Mouse (Mus musculus) inflammation-experienced regulatory T-cells, adult 6 months (primary cell): ENCODE results near the gene Auts2. TPM values are rescaled to one million over a fixed set of nuclear protein-coding genes. Genes with fewer than 3 reads are reported as not detected.

Experiments used
- ATAC-seq: one replicate; pipeline ENCODE4 v1.8.0; 2017
- polyA plus RNA-seq, 3 experiments: library from polyadenylated mRNA; unstranded; fragments of 100-300 nt; shearing (Covaris generic); gene quantifications; one replicate each; pipeline ENCODE4 v1.2.1; 2017

Gene Auts2
- polyA plus RNA-seq, 3 experiments from 2014 or later, result not detected

DNA sequence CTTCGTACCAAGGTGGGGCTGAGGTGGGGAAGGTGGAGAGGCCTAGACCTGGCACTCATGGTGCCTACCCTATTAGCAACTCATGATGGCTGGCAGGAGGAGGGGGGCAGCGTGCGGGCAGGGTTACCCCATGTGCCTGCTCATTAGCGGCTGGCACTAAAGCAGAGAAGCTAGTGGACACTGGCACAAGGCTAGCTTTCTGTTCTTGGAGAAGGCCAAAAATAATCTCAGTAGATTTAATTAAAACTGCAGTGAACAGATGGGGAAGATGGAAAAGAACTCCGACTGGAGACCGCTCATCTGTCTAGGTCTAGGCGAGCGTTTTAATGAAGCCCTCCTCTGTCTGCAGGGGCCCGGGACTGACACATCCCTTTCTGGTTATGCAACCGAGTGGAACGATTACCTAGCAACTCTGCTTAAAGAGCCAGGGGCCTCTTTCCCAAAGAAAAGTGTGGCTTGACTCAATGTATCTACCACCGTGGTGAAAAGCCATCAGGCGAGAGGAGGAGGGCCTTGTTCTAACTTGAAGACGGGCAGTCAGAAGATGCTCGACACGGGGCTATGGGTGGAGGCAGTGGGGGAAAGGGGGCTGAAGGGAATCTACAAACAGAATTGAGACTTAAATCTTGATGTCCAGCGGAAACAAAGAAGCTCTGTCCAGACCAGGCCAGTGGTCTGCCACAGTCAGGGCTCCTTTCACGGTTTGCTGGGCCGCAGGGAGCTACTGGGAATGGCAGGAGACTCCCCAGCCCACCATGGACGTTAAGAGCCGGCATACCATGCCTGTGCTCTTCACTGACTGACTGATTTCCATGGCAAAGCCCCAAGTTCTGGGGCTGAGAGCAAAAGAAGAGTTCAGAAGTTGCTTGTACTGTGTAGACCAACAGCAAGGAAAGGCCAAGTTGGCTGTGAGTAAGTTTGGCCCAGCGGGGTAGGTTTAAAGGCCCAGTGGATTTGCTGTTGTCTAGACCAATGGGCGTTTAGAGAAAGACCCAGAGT, 899.7 kb downstream of the Auts2 start:
- no peak for ATAC-seq

DNA sequence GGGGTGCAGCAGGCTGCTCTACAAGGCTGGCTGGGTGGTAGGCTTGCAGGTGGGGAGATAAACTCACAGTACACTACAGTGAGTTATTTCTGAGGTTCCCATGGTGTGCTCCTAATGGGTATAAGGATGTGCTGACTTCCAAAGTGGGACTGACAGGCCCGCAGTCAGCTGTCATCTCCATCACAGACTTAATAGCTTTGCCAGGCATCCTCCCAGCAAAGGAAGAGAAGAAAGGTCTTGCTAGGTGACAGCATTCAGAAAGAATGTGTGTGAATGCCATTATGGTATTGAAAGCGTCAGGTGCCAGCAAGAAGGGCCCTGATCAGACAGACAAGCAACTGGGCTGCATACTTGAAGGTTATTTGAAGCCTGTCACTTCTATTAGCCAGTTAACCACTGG, 900.4 kb downstream of the Auts2 start:
- ATAC-seq, result no peak

DNA sequence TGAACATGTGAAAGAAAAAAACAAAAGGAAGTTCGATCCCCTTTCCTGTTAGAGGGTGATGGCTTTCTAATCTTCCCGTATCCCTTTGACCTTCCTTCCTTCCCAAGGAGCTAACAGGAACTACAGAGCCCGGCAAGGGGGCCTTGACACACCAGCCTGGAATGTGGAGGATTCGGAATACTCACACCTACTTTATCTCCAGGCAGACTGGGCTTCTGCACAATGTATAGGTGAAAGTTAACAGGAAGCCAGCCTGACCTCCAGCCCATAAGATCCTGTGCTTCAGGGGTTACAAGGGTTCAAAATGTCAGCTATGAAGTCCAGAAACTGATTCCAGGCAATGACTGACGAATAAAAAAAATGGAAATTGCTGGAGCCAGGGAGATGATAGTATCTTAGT, 906.7 kb downstream of the Auts2 start:
- ATAC-seq, result no peak

DNA sequence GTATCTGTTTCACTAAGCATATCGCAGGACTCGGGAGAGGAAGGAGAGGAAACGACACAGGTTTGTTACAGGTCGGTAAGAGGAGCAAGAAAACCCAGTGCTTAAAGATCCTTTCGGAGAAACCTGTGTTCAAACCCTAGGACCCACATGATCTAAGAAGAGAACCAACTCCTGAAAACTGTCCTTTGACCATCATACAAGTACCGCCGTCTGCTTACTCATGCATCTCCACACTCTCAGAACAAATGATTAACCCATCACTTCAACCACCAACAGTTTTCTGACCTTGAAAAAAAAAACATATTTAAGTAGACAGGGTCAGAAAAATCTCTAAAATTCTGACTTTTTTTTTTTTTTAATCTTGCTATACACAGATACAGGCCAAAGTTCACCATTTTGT, 908.4 kb downstream of the Auts2 start:
- ATAC-seq, result no peak

DNA sequence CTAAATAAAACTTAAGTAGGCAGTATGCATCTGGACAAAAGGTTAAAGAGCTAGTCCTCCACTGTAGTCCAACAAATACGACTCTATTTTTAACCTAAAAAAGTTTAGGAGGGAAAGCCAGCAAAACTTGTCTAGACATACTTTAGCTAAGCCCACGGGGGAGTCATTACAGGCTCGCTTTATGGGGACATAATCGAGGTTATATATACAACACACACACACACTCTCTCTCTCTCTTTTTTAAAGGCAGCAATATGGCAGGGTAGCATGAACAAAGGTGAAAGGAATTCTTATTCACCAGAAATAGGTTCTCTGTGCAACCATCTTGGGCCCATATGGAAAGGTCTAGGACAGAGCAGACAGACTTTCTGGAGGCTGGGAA, 911.2 kb downstream of the Auts2 start:
- ATAC-seq, result no peak

DNA sequence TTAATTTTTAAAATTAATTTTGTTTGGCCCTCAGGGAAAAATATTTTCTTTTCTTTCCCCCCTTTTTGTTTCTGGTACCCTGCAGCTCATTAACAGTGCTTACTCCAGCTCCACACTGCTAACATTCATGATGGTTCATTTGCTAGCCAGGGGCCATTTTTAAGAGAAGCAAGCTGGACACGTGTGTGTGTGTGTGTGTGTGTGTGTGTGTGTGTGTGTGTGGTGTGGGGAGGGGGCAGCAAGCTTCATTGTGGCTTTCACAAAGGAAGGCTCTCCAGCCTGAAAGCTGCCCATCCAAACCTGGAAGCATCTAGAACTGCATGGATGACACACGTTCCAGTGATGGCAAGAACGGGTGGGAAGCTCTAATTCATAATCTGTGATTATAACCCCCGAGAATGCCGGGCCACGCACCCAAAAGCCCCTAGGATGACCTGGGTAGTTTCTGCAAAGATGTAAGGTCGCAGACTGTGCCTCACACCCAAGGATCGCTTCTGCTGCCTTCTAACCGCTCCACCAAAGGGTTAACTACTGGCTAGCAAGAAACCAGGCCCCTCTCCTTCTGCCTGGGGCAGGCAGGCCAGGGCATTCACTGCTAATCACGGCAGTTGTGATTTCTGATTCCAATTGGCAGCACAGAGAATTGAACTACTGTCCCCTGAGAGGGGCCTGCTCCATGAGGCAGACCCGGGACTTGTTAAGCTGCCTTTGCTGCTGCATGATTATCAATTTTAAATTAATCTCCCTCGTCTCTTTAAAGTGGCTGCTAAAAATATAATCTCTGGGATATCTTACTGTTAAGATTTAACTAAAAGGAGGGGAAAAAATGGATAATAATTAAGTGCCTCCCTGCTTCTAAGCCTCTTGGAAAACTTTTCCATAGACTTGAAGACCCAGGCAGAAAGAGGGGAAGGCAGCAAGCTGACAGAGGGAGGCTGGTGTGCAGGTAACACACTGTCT, 911.8 kb downstream of the Auts2 start:
- ATAC-seq, result no peak

DNA sequence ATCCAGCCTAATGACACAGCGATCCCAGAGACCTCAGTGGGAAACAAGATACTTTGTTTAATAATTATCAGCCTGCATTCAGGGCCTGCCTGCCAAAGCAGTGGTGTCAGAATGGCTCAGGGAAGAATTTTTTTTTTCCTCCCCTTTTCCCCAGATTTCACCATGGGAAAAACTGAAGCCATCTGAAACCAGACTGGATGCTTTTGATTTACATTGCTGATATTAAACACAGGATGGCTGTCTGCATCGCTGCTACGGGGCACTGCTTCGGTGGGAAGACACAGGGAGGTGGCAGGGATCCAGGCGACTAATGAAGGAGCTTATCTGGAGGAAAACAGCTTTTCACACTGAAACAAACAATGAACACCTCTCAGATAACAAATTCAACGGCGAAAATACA, 912.6 kb downstream of the Auts2 start:
- no peak for ATAC-seq

DNA sequence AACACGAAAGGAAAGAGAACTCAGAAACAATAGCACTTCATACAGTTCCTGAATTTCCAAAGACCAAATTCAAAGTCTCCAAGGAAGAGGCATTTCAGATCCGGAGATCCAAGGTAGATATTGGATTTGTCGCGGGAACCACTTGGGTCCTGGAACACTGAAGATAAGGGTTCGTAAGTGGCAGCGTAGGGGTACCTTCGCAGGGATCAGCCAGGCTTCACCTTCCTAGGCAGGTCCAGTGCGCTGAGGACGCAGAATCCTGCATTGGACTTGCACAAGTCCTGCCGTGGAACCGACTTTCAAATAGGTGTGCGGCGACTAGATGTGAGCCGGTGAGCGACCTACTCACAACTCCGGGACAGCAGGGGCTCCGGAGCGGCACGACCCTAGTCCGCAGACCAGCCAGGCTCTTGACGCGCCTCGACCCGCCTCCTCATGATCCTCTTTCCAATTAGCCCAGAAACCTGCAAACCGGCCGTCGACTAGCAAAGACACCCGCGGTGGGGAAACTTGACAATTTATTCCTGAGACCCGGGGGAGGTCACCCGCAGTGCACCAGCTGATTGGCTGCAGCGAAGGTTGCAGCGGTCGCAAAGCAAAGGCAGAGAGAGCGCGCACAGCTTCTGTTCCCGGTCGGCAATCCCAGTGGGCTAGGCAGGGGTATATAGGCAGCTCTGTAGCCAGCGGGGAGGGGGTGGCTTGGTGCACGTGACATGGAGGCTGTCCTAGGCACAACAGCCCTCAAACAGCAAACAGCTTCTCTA, 926.8 kb downstream of the Auts2 start:
- no peak for ATAC-seq

DNA sequence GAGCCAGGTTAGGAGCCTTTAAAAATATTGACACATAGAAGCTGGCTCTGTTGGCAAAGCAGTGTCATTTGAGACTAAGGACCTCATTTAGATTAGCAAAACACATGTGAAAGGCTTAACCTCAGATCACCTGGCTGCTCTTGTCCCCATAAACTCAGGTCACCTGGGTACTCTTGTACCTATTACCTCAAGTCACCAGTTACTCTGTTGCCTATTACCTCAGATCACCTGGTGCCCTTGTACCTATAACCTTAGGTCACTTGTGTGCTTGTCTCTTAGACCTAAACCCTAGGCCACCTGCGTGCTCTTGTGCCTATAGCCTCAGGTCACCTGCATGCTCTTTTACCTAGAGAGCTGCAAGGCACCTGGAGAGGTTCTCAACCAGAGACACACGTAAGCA, 928.9 kb downstream of the Auts2 start:
- ATAC-seq, result no peak

DNA sequence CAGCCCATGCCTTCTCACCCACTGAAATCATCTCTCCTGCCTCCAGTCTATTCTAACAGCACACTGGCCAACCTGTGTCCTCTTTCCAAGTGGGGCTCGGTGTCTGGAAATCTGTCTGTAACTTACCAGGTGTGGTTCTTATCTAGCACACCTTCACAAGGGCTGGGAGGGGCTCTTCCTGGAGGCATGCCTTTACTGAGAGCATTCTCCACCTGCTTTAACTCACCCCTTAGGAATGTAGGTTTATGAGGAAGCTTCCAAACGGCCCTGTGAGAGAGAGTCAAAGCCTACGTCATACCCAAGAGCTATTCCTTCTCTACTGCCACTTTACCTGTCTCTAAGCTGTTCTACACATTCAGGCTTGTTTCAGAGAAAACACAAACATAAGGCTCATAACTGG, 929.8 kb downstream of the Auts2 start:
- no peak for ATAC-seq

DNA sequence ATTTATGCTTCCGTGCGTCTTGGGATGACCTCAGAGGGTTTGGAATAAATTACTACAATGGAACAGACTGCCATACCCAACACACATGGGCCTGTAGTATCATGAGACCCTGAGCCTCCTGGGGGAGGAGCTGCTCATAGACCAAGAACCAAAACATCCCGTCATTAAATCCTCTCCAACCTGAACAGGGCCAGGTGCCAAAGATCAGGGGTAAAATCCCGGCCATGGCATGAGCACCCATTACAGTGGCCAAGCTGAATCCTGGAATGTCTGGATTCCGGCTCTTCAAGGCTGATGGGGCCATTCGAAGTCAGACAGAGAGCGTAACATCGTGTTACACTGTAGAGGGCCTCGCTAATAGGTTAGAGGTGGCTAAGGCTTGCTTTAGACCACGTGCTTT, 932.4 kb downstream of the Auts2 start:
- ATAC-seq, result no peak

DNA sequence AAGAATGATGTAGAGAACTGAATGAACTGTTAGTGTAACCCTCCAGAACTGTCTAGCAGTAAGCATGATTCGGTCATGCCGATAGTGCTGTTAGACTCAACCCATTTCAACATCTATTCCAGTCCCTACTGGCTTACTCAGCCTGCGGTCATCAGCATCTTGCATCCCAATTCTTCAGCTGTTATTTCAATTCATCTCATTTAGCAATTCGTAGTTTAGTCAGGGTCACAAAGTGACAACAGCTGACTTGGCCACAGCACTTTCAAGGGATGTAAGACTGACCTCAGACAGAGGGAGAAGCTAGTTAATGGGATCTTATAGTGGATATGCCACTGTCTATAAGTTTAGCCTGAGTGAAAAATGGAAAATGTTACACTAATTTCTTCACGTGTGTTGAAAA, 936.4 kb downstream of the Auts2 start:
- no peak for ATAC-seq

DNA sequence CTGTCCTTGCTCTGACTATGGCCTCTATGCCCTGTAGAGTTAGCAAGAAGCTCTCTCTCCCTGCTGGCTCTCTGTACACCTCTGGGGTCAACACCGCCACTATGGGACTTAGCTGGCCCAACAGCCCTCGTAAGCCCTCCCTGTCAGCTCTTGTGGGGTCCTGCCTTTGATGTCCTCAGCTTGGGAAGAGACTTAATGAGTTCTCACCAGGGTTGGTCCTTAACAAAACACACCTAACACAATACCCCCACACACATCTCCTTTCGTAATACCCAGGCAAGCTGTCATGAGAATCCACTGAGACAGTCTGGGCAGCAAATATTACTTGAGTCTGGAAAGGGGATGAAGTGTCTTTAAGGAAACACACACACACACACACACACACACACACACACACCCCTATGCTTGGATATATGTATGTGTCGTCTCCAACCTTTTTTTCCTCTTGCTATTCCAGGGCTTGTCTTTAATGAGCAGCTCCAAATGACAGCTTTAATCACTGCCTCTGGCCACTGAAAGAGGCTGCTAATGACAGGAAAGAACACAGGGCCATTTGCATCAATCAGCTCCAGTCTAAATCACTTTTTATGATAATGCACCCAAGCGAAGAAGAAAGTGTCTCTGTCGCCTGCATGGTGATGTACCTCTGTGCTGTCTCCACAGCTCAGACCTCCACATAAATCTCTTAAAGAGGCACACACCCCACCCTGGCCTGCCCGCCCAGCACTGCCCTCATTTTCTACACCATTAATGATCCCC, 941.0 kb downstream of the Auts2 start:
- ATAC-seq, result no peak

DNA sequence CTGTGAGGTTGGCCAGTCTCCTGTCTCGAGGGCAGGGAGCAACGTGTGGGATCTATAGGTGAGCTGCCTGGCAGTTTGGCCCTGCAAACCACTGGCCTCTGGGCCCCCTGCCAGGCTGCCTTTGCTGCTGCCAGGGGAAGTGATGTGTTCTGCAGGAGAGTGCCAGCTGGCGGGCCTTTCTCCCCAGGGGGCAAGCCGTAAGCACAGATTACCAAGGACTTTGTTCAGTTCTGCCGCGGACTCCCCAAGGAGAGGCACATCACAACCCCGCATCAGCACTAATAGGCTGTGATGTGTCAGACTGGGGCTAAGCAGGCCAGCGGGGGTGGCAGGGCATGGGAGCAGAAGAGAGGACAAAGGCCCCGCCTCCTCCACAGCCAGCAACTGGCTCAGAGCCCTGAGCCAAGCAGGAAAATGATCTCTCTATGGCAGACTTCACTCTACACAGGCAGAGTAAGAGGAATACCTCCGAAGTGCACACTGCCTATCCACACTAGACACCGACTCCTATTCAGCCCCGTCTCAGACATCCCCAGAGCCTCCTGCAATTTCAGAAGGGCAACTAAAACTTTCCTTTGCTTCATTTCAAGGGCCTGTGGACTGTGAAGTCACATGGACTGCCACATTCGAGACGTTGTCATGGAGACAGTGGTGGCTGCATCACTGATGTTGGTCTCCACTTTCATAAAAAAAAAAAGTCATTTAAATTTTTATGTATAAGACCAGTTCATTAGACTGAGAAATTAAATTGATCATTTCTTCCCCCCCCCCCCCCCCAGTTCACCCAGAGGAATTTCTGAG, 942.6 kb downstream of the Auts2 start:
- ATAC-seq, result no peak

DNA sequence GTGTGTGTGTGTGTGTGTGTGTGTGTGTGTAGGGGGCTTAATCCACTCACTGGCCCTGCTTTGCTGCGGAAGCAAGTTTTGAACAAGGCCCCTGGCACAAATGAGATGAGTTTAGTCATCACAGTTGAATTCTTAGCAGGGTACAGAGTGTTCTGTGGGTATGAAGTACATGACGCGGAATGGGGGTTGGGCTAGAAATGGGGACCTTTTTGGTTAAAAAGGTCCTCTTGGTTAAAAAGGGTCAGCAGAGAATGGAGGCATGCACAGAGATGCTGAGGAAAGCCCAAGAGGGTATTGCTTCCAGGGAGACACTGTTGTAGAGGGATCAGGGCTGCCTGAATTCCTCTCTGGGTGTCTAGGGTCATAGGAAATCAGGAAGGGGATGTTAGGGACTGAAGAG, 945.6 kb downstream of the Auts2 start:
- ATAC-seq, result no peak

DNA sequence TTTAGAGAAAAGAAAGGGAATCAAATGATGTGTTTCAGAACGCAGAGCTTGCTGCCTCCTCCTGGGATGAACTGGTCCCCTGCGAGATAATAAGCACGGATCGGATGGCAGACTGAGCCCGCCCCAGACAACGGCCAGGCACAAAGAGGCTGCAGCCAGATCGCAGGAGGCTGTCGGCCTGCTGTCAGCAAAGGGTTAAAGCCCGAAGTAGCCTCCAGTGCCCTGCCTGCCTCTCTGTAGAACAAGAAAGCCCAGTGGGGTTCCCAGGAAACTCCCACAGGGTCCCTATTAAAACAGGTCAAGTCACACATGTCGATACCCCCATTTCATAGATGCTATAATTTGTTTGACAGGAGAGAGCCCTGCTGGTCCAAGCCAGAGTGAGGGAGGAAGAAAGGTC, 946.6 kb downstream of the Auts2 start:
- no peak for ATAC-seq

DNA sequence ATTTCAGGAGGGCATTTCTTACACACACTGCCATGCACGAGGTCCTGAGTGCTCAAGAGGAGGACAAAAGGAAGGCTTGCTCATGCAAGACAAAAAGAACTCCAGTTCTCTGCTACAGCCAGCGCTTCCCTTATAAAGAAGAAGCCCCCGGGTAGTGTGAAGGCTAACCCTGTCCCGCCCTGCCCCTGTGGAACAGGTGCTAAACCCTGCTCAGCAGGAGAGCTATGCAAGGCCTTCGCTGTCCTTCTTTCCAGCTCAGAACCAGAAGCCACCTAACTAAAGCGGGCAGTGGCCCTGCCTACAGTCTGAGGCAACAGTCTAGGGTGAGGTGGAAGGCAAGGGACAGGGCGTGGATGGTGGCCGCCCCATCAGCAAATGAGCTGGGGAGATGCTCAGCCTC, 947.4 kb downstream of the Auts2 start:
- ATAC-seq, result no peak

DNA sequence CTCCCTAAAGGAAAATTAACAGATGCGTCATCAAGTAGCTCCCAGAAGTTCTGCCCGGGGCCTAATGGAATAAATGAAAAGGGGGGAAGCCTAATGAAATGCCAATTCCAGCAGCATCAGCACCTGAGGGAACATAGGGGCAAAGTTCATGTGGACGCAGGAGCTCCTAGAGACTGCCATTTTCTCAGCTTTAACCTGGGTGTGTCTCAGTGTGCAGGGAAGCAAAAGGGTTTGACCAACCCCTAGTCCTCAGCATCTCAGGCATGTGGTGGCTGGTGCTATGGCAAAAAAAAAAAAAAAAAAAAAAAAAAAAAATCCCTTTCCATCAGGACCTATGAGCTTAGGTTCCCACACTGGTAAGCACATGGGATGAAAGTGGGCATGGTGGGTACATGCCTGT, 948.5 kb downstream of the Auts2 start:
- no peak for ATAC-seq

DNA sequence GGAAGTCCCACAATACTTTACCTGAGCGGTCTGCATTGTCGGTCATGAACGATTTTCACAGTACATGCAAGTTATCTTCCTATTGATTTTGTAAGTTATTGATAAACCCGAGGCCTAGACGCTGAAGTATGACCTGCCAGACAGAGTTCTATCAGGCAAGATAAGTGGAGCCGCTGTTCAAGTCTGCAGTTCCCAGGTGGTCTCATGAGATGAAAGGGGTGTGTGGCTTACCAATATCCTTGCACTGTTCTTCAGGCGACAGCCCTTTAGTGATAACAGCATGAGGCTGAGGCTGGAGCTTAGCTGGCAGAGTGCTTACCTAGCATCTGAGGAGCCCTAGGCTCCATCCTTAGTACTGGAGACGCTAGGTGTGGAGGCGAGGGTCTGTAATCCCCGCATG, 949.9 kb downstream of the Auts2 start:
- no peak for ATAC-seq

DNA sequence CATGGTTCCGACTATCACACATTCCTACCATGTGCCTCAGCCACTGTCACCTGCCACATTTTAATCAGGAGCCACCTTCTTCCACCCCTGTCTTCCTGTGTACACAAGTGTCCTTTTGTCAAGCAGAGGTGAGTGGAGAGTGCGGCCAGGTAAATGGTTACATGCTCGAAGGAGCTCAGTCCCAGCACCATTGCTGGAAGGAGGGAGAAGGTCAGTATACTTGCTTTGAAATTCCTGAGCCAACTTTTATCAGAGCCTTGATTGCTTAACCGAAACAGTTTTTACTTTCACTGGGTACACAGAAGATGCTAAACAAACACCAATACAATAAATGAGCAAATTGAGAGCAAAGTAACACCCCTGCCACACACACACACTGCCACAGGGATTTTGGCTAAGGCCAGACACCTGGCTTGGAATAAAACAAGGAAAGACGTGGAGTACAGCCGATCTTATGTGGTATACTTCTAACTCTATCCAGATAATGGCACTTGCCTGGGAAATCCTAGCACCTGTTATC, 953.1 kb downstream of the Auts2 start:
- no peak for ATAC-seq

DNA sequence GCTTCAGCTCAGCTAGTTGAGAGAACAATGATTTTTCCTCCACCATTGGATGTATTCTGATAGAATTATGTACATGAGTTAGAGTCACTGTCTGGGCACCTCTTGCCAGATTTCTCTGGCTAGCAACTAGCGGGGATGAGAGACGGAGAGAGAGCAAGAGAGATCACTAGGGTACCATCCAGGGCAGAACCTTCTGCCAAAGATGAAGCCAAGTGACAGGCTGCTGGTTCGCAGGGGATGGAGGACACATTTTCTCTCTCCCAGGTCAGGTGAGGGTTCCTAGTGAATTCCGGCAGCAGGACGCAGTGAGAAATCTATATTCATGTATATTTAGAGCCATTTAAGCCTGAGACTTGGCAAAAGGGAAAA, 956.8 kb downstream of the Auts2 start:
- no peak for ATAC-seq
